Mouse (Mus musculus) thymus, adult 2 months (tissue): ENCODE data around the gene Havcr2.

ENCODE experiments used
- CTCF ChIP-seq: fragments of 200-500 bp; IDR thresholded peaks from 2 replicates; pipeline ENCODE4 v1.5.1; 2012; ENCODE audit warnings: mild to moderate bottlenecking, control low read depth, low read length, moderate library complexity, borderline replicate concordance; ENCODE audit not compliant: control insufficient read depth, poor library complexity, insufficient read depth; ENCODE audit errors: extremely low read depth
- POLR2A ChIP-seq: fragments of 200-500 bp; IDR thresholded peaks from 2 replicates; pipeline ENCODE4 v1.6.1; 2012; ENCODE audit warnings: mild to moderate bottlenecking, low read length, control low read depth, moderate library complexity; ENCODE audit not compliant: control insufficient read depth, poor library complexity, insufficient read depth; ENCODE audit errors: extremely low read depth

DNA sequence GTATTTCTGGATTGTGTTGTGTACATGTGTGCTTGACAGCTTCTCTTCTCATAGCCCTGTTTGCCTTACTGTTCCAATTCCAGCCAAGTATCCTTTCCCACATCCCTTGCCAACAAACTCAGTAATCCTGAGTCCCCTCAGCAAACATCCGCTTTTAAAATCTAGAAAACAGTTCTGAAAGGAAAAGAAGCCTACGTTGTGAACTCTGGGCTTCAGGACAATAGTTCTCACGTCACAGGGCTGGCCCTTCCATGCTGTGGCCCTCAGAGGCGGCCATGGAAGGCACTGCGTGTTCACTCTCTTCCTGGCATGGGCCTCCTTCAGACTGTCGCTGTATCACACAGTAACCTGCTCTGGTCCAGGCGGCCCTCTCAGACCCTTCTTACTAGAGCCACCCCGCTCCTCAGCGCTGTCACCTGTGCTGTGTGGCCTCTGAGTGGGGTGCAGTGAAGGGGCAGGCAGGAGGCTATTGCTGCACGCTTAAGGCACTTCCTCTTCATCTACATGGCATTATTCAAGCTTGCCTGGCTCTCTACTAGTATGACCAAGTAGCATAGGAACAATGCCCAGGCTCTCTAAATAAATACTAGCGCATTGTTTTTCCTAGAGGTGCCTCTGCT is 5.2 kb upstream of the Havcr2 start:
- TF ChIP-seq CTCF (no peak), POLR2A (no peak)
